Mouse (Mus musculus): ENCODE data around the gene Hoxc5. TPM values are rescaled to one million over a fixed set of nuclear protein-coding genes. Genes with fewer than 3 reads are reported as not detected.

Hoxc5 gene
- polyA plus RNA-seq, 1 experiment, result 1.6 TPM

GRCm38 (mm10) chr15:102949696-102950095 lies 17.5 kb upstream of the Hoxc5 start:
- no peaks in the 10 kb centered on the region for H3K27me3 ChIP-seq (ENCODE audit: control insufficient read depth, insufficient read depth, insufficient read length)
- no peaks in the 10 kb centered on the region for H3K36me3 ChIP-seq (ENCODE audit: control insufficient read depth, insufficient read depth)
- no peak for TF ChIP-seq MYOD1 (IDR thresholded peaks at IDR 0.05; ENCODE audit: control insufficient read depth, insufficient read length, low read depth)
- no peak for TF ChIP-seq MAX (IDR thresholded peaks at IDR 0.05)
- TF ChIP-seq CEBPB (IDR thresholded peaks at IDR 0.05; ENCODE audit: low read depth), result no peak
- no peak for TF ChIP-seq CTCF (IDR thresholded peaks at IDR 0.05; ENCODE audit: control insufficient read depth, insufficient read depth, insufficient read length)
- no peak for TF ChIP-seq USF1 (IDR thresholded peaks at IDR 0.05; ENCODE audit: low read depth)
- TF ChIP-seq FOSL1 (IDR thresholded peaks at IDR 0.05; ENCODE audit: insufficient read depth, low read length, poor library complexity, severe bottlenecking), result no peak
- no peak for TF ChIP-seq MYOG (IDR thresholded peaks at IDR 0.05; ENCODE audit: control insufficient read depth, extremely low read depth, insufficient read length)
- H3K4me3 ChIP-seq (ENCODE audit: insufficient read depth, poor library complexity, severe bottlenecking), result peak overlapping the region; percentile 18
- H3K79me3 ChIP-seq (ENCODE audit: low read depth), result peaks cover 19% of the 10 kb centered on the region
- peaks cover 59% of the 10 kb centered on the region for H3K79me2 ChIP-seq (ENCODE audit: control insufficient read depth, insufficient read depth)
- peak overlapping the region; percentile 93 for H3ac ChIP-seq (ENCODE audit: control insufficient read depth, insufficient read length, low read depth)

DNA sequence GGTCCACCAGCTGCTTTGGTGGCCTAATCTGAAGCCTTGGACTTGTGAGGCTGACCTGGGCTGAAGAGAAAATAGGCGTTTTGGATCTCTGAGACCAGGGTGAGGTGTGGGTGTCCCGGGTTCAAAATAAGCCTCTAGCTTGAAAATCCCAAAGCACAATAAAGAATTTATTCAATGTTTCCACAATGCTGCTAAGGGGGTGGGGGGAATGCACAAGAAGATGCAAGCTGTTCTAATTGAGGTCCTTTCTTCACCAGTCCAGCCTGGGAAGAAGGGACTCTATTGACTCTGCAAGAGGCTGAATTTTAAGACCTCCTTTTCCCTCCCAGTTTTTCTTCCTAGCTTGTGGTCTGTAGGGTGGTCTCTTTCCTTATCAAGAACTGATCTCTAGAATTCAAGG lies 16.4 kb upstream of the Hoxc5 start:
- TF ChIP-seq MYOG (IDR thresholded peaks at IDR 0.05; ENCODE audit: control insufficient read depth, extremely low read depth, insufficient read length) (no peak), MAX (IDR thresholded peaks at IDR 0.05) (no peak), MYOD1 (IDR thresholded peaks at IDR 0.05; ENCODE audit: control insufficient read depth, insufficient read length, low read depth) (no peak), CEBPB (IDR thresholded peaks at IDR 0.05; ENCODE audit: low read depth) (no peak), USF1 (IDR thresholded peaks at IDR 0.05; ENCODE audit: low read depth) (no peak), CTCF (IDR thresholded peaks at IDR 0.05; ENCODE audit: control insufficient read depth, insufficient read depth, insufficient read length) (no peak), FOSL1 (IDR thresholded peaks at IDR 0.05; ENCODE audit: insufficient read depth, low read length, poor library complexity, severe bottlenecking) (no peak)
- Histone ChIP-seq H3K79me3 (ENCODE audit: low read depth) (peaks cover 30% of the 10 kb centered on the region), H3K36me3 (ENCODE audit: control insufficient read depth, insufficient read depth) (no peaks in the 10 kb centered on the region), H3ac (ENCODE audit: control insufficient read depth, insufficient read length, low read depth) (peak overlapping the region; percentile 19), H3K79me2 (ENCODE audit: control insufficient read depth, insufficient read depth) (peaks cover 71% of the 10 kb centered on the region), H3K4me3 (ENCODE audit: insufficient read depth, poor library complexity, severe bottlenecking) (peak overlapping the region; percentile 18), H3K27me3 (ENCODE audit: control insufficient read depth, insufficient read depth, insufficient read length) (no peaks in the 10 kb centered on the region)

- peaks cover 89% of the 10 kb centered on the region for H3K79me2 ChIP-seq (ENCODE audit: control insufficient read depth, insufficient read depth)
- peaks cover 7% of the 10 kb centered on the region for H3K36me3 ChIP-seq (ENCODE audit: control insufficient read depth, insufficient read depth)
- H3ac ChIP-seq (ENCODE audit: control insufficient read depth, insufficient read length, low read depth), result peak overlapping the region; percentile 18
- H3K79me3 ChIP-seq (ENCODE audit: low read depth), result peaks cover 46% of the 10 kb centered on the region
- no peak for TF ChIP-seq MYOG (IDR thresholded peaks at IDR 0.05; ENCODE audit: control insufficient read depth, extremely low read depth, insufficient read length)
- TF ChIP-seq CTCF (IDR thresholded peaks at IDR 0.05; ENCODE audit: control insufficient read depth, insufficient read depth, insufficient read length), result no peak
- no peak for TF ChIP-seq CEBPB (IDR thresholded peaks at IDR 0.05; ENCODE audit: low read depth)
- no peak for TF ChIP-seq USF1 (IDR thresholded peaks at IDR 0.05; ENCODE audit: low read depth)
- no peak for TF ChIP-seq MYOD1 (IDR thresholded peaks at IDR 0.05; ENCODE audit: control insufficient read depth, insufficient read length, low read depth)
- TF ChIP-seq FOSL1 (IDR thresholded peaks at IDR 0.05; ENCODE audit: insufficient read depth, low read length, poor library complexity, severe bottlenecking), result no peak
- no peak for TF ChIP-seq MAX (IDR thresholded peaks at IDR 0.05)
- H3K4me3 ChIP-seq (ENCODE audit: insufficient read depth, poor library complexity, severe bottlenecking), result peak overlapping the region; percentile 88
- no peaks in the 10 kb centered on the region for H3K27me3 ChIP-seq (ENCODE audit: control insufficient read depth, insufficient read depth, insufficient read length)
Observed at GRCm38 (mm10) chr15:102953561-102953960, 13.7 kb upstream of the Hoxc5 start.

DNA sequence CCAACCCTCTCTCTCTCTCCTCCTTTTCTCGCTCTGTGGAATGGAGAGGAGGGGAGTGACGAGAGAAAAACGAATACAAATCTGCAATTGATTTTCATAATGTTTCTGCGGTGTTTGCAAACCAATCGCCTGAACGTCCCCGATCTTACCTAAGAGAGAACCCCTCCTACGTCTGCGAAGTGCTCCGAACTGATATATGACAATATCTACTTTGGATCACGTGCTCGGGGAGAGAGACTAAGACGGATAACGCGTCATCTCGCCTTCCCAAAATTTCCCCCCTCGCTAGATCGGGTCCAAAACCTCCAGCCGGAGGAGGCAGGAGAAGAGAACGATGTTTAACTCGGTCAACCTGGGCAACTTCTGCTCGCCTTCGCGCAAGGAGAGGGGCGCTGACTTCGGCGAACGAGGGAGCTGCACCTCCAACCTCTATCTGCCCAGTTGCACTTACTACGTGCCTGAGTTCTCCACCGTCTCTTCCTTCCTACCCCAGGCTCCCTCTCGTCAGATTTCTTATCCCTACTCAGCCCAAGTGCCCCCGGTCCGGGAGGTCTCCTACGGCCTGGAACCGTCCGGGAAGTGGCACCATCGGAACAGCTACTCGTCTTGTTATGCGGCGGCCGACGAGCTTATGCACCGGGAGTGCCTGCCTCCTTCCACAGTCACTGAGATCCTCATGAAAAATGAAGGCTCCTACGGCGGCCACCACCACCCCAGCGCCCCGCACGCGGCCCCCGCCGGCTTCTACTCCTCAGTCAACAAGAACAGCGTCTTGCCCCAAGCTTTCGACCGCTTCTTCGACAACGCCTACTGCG lies 12.8 kb upstream of the Hoxc5 start, which contains the start of gene Hoxc11:
TSS of gene Hoxc11 (plus strand) at position 236 of the 815 bp plus-strand sequence.
- peaks cover 52% of the 10 kb centered on the region for H3K79me3 ChIP-seq (ENCODE audit: low read depth)
- H3K27me3 ChIP-seq (ENCODE audit: control insufficient read depth, insufficient read depth, insufficient read length), result no peaks in the 10 kb centered on the region
- peak within 1 kb of the TSS; percentile 88 for H3K4me3 ChIP-seq (ENCODE audit: insufficient read depth, poor library complexity, severe bottlenecking)
- H3K36me3 ChIP-seq (ENCODE audit: control insufficient read depth, insufficient read depth), result peaks cover 7% of the 10 kb centered on the region
- H3K79me2 ChIP-seq (ENCODE audit: control insufficient read depth, insufficient read depth), result peaks cover 89% of the 10 kb centered on the region
- peak within 1 kb of the TSS; percentile 96 for H3ac ChIP-seq (ENCODE audit: control insufficient read depth, insufficient read length, low read depth)
- TF ChIP-seq USF1 (IDR thresholded peaks at IDR 0.05; ENCODE audit: low read depth) (peak; percentile 97), MAX (IDR thresholded peaks at IDR 0.05) (peak; percentile 54), CEBPB (IDR thresholded peaks at IDR 0.05; ENCODE audit: low read depth) (no peak)

GRCm38 (mm10) chr15:102955007-102955382 lies 12.2 kb upstream of the Hoxc5 start:
- peaks cover 90% of the 10 kb centered on the region for H3K79me2 ChIP-seq (ENCODE audit: control insufficient read depth, insufficient read depth)
- H3K79me3 ChIP-seq (ENCODE audit: low read depth), result peaks cover 57% of the 10 kb centered on the region
- H3K4me3 ChIP-seq (ENCODE audit: insufficient read depth, poor library complexity, severe bottlenecking), result peak overlapping the region; percentile 88
- peak overlapping the region; percentile 96 for H3ac ChIP-seq (ENCODE audit: control insufficient read depth, insufficient read length, low read depth)
- peaks cover 7% of the 10 kb centered on the region for H3K36me3 ChIP-seq (ENCODE audit: control insufficient read depth, insufficient read depth)
- H3K27me3 ChIP-seq (ENCODE audit: control insufficient read depth, insufficient read depth, insufficient read length), result no peaks in the 10 kb centered on the region
- TF ChIP-seq FOSL1 (IDR thresholded peaks at IDR 0.05; ENCODE audit: insufficient read depth, low read length, poor library complexity, severe bottlenecking), result no peak
- no peak for TF ChIP-seq CEBPB (IDR thresholded peaks at IDR 0.05; ENCODE audit: low read depth)
- TF ChIP-seq USF1 (IDR thresholded peaks at IDR 0.05; ENCODE audit: low read depth), result no peak
- peak; percentile 56 for TF ChIP-seq MAX (IDR thresholded peaks at IDR 0.05)
- no peak for TF ChIP-seq MYOD1 (IDR thresholded peaks at IDR 0.05; ENCODE audit: control insufficient read depth, insufficient read length, low read depth)
- TF ChIP-seq MYOG (IDR thresholded peaks at IDR 0.05; ENCODE audit: control insufficient read depth, extremely low read depth, insufficient read length), result no peak
- no peak for TF ChIP-seq CTCF (IDR thresholded peaks at IDR 0.05; ENCODE audit: control insufficient read depth, insufficient read depth, insufficient read length)

All from C2C12 (cell line).